Mouse (Mus musculus) megakaryocyte, embryonic 14.5 days (primary cell): ENCODE data around the gene Slmap. TPM values are rescaled to one million over a fixed set of nuclear protein-coding genes. Genes with fewer than 3 reads are reported as not detected.

Source experiments
- H3K27me3 ChIP-seq: replicated peaks from 2 replicates; pipeline ENCODE3; 2012; ENCODE audit warnings: inconsistent platforms
- H3K36me3 ChIP-seq: replicated peaks from 2 replicates; pipeline ENCODE3; 2012; ENCODE audit warnings: low read length, inconsistent platforms, mixed read lengths
- H3K4me1 ChIP-seq: 2 replicates; pipeline ENCODE4 v1.6.1; 2012; ENCODE audit warnings: inconsistent platforms
- H3K4me3 ChIP-seq: replicated peaks from 2 replicates; pipeline ENCODE3; 2012; ENCODE audit warnings: moderate library complexity, mild to moderate bottlenecking, inconsistent platforms
- H3K9me3 ChIP-seq: 2 replicates; pipeline ENCODE4 v1.6.1; 2012; ENCODE audit warnings: inconsistent platforms
- FLI1 ChIP-seq: IDR thresholded peaks from 2 replicates; pipeline ENCODE4 v1.6.1; 2012; ENCODE audit warnings: low read length, inconsistent platforms, mixed read lengths
- GATA1 ChIP-seq: IDR thresholded peaks from 3 replicates; pipeline ENCODE4 v1.6.1; 2012; ENCODE audit warnings: mixed read lengths, low read length, inconsistent platforms, borderline replicate concordance
- polyA plus RNA-seq: library from polyadenylated mRNA; stranded (reverse); fragments of >175 nt; gene quantifications from 2 replicates; pipeline ENCODE4 v1.2.3, GENCODE M21; 2012; ENCODE audit warnings: low replicate concordance; ENCODE audit not compliant: insufficient read depth

Slmap gene
- polyA plus RNA-seq, 1 experiment = 9.8 TPM

DNA sequence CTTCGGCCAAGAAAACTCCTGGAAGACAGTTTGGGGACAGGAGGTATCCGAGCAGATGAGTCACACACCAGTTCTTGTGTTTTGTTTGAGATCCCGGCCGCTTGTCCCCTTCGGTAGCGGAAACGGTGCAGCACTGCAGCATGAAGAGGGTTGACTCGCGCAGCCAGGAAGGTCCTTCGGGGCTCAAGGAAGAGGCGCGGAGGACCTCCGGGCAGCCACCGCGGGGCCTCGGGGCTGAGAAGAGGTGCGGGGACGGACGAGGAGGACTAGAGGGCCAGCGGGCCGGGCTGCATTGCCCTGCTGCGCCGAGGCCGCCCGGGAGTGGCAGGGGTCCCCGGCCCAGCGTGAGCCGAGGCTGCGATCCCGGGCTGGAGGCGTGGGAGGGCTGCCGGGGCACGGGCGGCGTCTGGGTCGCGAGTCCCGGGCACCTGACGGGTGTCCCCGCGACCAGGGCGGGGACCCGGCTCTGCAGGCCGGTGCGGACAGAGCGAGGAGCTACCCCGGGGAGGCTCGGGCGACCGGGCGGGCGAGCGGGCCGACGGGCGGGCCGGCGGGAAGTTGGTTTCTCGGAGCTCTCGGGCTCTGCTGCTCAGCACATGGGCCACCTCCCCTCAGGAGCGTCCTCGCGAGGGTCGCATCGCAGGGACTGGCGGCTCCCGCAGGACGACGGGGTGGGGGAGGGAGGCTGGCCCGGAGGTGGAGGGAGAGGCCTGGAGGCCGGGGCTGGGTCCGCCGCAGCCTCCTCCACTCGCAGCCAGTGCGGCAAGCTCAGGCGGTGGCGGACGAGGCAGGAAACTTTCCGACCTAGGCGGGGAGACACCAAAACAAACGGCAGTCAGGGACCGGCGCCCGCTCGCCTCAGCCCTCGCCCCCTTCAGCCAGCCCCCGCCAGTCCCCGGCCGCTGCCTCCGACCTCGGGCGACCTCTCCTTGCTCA is 642 bp downstream of the Slmap start:
- TF ChIP-seq GATA1 (no peak), FLI1 (no peak)
- Histone ChIP-seq H3K4me3 (peak overlapping the region; percentile 99), H3K27me3 (no peaks in the 10 kb centered on the region), H3K9me3 (no peaks in the 10 kb centered on the region), H3K4me1 (peaks cover 42% of the 10 kb centered on the region), H3K36me3 (peaks cover 33% of the 10 kb centered on the region)

DNA sequence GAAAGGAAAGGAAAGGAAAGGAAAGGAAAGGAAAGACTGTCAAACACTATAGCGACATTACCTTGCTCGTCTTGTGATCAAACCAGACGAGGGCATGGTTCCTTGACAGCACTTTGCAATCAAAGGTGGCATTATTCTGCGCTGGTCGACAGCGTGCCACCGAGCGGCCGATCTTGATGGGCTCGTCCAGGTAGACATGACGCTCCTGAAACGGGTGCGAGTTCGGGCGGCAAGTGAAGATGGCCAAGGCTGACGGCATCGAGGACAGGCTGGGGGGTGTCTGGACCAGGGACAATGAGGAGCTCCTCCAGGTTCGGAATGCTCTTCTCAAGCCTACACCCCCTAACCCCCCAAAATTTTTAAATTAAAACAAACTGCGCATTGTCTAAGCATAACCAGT is 1.5 kb downstream of the Slmap start:
- no peak for TF ChIP-seq GATA1
- TF ChIP-seq FLI1 = no peak
- Histone ChIP-seq H3K4me3 (peak overlapping the region; percentile 99), H3K4me1 (peaks cover 48% of the 10 kb centered on the region), H3K36me3 (peaks cover 39% of the 10 kb centered on the region), H3K9me3 (no peaks in the 10 kb centered on the region), H3K27me3 (no peaks in the 10 kb centered on the region)

DNA sequence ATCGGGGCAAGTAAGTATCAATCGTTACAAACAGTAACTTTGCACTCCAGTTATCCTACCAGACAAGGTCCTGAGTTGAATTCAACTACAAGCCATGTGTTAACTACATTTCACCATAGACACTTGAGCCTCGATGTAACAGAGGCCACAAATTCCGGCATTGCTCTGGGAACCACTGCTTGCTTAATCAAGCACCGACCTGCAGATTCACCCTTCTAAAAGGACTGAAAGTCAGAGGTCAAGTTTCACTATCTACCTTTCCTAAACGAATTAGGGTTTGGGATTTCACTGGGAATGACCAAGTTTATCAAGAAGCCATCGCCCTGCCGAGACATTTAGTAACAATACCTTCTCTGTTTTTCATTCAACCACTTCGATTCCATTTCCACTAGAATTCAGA is 2.0 kb downstream of the Slmap start:
- H3K27me3 ChIP-seq = no peaks in the 10 kb centered on the region
- no peaks in the 10 kb centered on the region for H3K9me3 ChIP-seq
- peak overlapping the region; percentile 99 for H3K4me3 ChIP-seq
- H3K36me3 ChIP-seq = peaks cover 40% of the 10 kb centered on the region
- TF ChIP-seq GATA1 = no peak
- TF ChIP-seq FLI1 = no peak
- peaks cover 49% of the 10 kb centered on the region for H3K4me1 ChIP-seq

DNA sequence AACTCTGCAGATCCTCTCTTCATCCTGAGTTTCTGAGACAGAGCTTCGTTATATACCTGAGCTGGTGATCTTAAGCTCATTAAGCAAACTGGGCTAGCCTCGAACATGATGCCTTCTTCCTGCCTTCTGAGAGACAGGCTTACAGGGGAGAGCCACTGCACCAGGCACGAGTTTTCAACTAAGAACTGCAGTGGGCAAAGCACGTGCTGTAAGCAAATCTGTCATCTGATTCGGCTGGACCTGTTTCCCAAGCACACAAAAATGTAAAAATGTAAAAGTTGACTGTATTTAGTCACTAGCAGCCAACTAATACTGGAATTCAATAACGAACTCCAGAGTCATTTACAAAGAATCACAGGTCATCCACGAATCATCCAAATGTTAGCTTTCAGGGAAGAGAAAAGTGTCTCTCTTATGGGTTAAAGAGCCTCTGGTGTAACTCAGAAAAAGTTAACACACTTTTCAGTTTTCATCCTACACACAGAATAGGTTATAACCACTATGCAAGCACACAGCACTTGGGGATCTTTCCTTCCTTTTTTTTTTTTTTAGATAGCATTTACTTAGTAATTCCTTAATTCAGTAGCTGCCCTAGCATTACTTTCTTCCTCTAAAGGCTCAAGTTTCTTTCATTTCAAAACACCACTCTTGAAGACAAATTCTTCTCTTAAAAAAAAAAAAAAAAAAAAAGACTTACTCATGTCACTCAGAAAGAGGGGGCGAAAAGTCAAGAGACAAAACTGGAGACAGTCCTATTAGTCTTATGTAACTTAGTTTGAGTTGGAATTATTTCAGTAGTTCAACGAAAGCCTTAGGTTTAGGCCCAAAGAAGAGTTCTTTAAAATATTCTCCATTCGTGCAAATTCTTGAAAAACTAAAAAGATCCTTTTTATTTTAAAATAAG is 3.1 kb downstream of the Slmap start:
- H3K27me3 ChIP-seq = no peaks in the 10 kb centered on the region
- H3K4me3 ChIP-seq = peak overlapping the region; percentile 88
- H3K36me3 ChIP-seq = peaks cover 49% of the 10 kb centered on the region
- TF ChIP-seq FLI1 (no peak), GATA1 (no peak)
- H3K9me3 ChIP-seq = no peaks in the 10 kb centered on the region
- peaks cover 60% of the 10 kb centered on the region for H3K4me1 ChIP-seq

DNA sequence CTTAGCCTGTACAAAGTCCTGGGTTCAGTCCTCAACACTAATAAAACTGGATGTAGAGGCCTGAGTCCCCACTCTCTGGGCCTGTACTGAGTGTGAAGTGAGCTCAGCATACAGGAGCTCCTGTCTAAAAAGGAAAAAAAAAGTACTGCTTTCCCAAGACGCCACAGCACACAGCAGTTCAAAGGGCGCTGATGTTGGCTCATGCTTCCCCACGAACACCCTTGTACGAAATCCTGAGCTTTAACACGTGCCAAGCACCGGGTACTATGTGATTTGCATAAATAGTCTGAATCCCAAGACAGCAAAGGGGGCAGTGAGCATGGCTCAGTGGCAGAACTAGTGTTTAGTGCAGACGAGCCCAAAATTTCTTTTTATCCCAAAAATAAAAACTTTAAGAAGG is 4.4 kb downstream of the Slmap start:
- Histone ChIP-seq H3K4me1 (peaks cover 71% of the 10 kb centered on the region), H3K4me3 (peak overlapping the region; percentile 73), H3K36me3 (peaks cover 61% of the 10 kb centered on the region), H3K9me3 (no peaks in the 10 kb centered on the region), H3K27me3 (no peaks in the 10 kb centered on the region)
- no peak for TF ChIP-seq FLI1
- no peak for TF ChIP-seq GATA1

DNA sequence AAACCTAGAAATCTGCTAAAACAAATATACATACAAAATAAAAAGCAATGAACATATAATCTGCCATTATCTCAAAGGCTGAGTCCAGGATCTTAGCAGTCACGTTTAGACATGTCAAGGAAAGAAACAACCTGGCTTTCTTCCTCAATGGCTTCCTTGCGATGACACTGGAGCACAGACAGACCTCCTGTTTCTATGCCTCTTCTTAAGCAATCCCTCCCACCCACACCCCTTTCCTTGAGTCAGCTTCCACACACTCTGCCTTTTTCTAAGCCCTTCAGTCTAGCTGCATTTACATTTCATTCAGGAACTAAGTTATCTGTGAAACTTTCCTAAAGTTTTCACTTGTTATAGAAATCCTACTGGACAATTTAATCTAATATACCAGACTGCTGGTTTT is 6.4 kb downstream of the Slmap start:
- H3K9me3 ChIP-seq = no peaks in the 10 kb centered on the region
- H3K4me3 ChIP-seq = peak overlapping the region; percentile 38
- no peaks in the 10 kb centered on the region for H3K27me3 ChIP-seq
- H3K4me1 ChIP-seq = peaks cover 81% of the 10 kb centered on the region
- TF ChIP-seq GATA1 = no peak
- no peak for TF ChIP-seq FLI1
- peaks cover 68% of the 10 kb centered on the region for H3K36me3 ChIP-seq

DNA sequence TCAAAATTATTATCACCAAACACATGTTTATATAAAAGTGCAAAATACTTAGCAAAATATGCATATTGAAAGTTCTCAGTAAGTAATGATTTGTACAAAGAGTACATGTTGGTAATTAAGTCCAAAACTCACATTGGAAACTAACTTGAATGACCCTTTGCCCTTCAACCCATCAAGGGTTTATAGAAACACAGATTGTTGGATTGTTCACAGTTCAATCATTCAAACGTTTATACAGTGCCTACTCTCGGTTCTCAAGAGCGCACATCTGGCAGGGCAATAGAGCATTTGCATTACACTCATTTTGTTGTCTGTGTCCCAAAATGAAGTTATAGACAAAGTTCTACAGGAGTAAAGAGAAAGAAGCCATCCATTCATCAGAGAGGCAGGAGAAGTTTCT is 8.8 kb downstream of the Slmap start:
- TF ChIP-seq FLI1 (no peak), GATA1 (no peak)
- H3K4me1 ChIP-seq = peaks cover 85% of the 10 kb centered on the region
- peaks cover 72% of the 10 kb centered on the region for H3K36me3 ChIP-seq
- H3K9me3 ChIP-seq = no peaks in the 10 kb centered on the region
- no peaks in the 10 kb centered on the region for H3K27me3 ChIP-seq
- no peak overlapping the region for H3K4me3 ChIP-seq

DNA sequence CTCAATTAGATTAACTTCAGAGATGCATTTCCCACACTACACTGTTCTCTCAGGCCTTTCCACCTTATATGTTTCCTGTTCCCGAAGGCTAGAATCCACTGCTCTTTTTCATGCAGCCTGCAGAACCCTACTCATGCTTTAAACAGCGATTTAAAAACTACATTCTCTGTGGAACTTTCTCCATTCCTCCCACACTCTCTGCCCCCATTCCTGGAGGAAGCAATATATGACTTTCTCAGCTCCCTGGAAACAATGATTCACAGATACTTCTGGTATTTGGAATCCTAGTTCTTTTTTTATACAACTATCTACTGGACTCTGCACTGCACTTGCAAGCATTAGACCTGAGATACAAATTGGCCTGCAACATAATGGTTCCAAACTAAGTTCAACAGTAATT is 11.6 kb downstream of the Slmap start:
- TF ChIP-seq GATA1 (no peak), FLI1 (no peak)
- Histone ChIP-seq H3K9me3 (no peaks in the 10 kb centered on the region), H3K27me3 (no peaks in the 10 kb centered on the region), H3K4me3 (no peak overlapping the region), H3K4me1 (peaks cover 76% of the 10 kb centered on the region), H3K36me3 (peaks cover 62% of the 10 kb centered on the region)

DNA sequence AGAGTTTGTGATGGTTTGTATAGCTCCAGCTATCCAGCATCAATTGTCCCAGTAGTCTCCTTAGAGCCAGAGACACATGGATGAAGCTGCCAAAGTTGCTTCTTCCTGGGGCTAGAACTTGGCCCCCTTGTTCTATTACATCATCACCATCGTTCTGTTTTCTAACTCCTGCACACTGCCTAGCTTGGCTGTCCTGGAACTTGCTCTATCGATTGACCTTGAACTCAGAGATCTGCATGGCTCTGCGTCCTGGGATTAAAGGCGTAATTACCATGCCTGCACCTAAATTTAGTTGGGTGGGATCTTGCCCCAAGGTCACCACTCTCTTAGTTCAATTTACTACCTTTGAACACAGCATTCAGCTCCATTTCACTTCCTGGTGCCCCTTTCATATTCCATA is 14.9 kb downstream of the Slmap start:
- Histone ChIP-seq H3K9me3 (no peaks in the 10 kb centered on the region), H3K4me3 (no peak overlapping the region), H3K4me1 (peaks cover 62% of the 10 kb centered on the region), H3K36me3 (peaks cover 40% of the 10 kb centered on the region), H3K27me3 (no peaks in the 10 kb centered on the region)
- TF ChIP-seq FLI1 (no peak), GATA1 (no peak)
